Mouse (Mus musculus) small intestine, adult 2 months (tissue): ENCODE data around the gene Islr2.

ENCODE experiments used
- CTCF ChIP-seq: fragments of 200-500 bp; IDR thresholded peaks from 2 replicates; pipeline ENCODE4 v1.5.1; 2012; ENCODE audit warnings: low read depth, mild to moderate bottlenecking, control low read depth, inconsistent platforms, low read length, moderate library complexity, mixed read lengths; ENCODE audit not compliant: insufficient replicate concordance, insufficient read length; ENCODE audit errors: extremely low read depth
- POLR2A ChIP-seq: fragments of 200-500 bp; IDR thresholded peaks from 2 replicates; pipeline ENCODE4 v1.6.1; 2012; ENCODE audit warnings: low read depth, mild to moderate bottlenecking, control low read depth, inconsistent platforms, low read length, moderate library complexity

DNA sequence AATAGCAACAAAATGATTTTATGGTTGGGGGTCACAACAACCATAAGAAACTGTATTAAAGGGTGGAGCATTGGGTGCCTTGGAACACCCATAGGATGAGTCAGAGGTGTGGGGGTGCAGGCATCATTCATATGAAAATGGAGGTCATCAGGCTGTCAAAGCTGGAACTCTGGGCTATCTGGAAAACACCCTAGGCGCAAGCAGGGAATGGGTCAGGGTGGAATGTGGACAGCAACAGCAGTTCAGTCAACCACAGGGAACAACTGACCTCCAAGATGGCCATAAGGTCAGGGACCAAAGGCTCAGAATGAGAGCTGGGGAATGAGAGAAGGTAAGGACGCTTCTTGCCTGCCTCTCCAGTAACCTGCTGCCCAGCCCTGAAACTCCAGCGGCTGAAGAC is 14.4 kb upstream of the Islr2 start:
- TF ChIP-seq CTCF (no peak), POLR2A (no peak)
